Mouse (Mus musculus) lung, postnatal 25 days (tissue): ENCODE results near the gene Clasp1.

ENCODE experiments used
- DNase-seq: peaks from one replicate; pipeline ENCODE4 v3.0.0; 2022; ENCODE audit warnings: low spot score

Gene Clasp1

GRCm38 (mm10) chr1:118402966-118403365 is 14.1 kb downstream of the Clasp1 start:
- no peak for DNase-seq

- no peak for DNase-seq
Measured at GRCm38 (mm10) chr1:118403440-118403839, 14.6 kb downstream of the Clasp1 start.

- no peak for DNase-seq
Measured at GRCm38 (mm10) chr1:118407586-118408250, 18.9 kb downstream of the Clasp1 start.

GRCm38 (mm10) chr1:118409249-118409648 is 20.4 kb downstream of the Clasp1 start:
- DNase-seq, result no peak

GRCm38 (mm10) chr1:118410824-118411223 is 22.0 kb downstream of the Clasp1 start:
- no peak for DNase-seq

GRCm38 (mm10) chr1:118413169-118413568 is 24.3 kb downstream of the Clasp1 start:
- DNase-seq, result no peak

GRCm38 (mm10) chr1:118417047-118417730 is 28.3 kb downstream of the Clasp1 start:
- DNase-seq, result no peak

GRCm38 (mm10) chr1:118419399-118419798 is 30.5 kb downstream of the Clasp1 start:
- no peak for DNase-seq

GRCm38 (mm10) chr1:118421149-118421548 is 32.3 kb downstream of the Clasp1 start:
- DNase-seq, result peak; percentile 32

- no peak for DNase-seq
Measured at GRCm38 (mm10) chr1:118422812-118423211, 34.0 kb downstream of the Clasp1 start.

GRCm38 (mm10) chr1:118425982-118426381 is 37.1 kb downstream of the Clasp1 start:
- DNase-seq, result no peak

- DNase-seq, result no peak
Measured at GRCm38 (mm10) chr1:118428354-118429084, 39.7 kb downstream of the Clasp1 start.

GRCm38 (mm10) chr1:118431548-118431947 is 42.7 kb downstream of the Clasp1 start:
- DNase-seq, result no peak

GRCm38 (mm10) chr1:118435001-118435473 is 46.2 kb downstream of the Clasp1 start:
- no peak for DNase-seq

GRCm38 (mm10) chr1:118437856-118438255 is 49.0 kb downstream of the Clasp1 start:
- DNase-seq, result no peak

- no peak for DNase-seq
Measured at GRCm38 (mm10) chr1:118438332-118438731, 49.5 kb downstream of the Clasp1 start.

- DNase-seq, result no peak
Measured at GRCm38 (mm10) chr1:118440547-118440946, 51.7 kb downstream of the Clasp1 start.

- no peak for DNase-seq
Measured at GRCm38 (mm10) chr1:118444420-118444819, 55.6 kb downstream of the Clasp1 start.

- no peak for DNase-seq
Measured at GRCm38 (mm10) chr1:118444988-118445387, 56.1 kb downstream of the Clasp1 start.

GRCm38 (mm10) chr1:118445441-118445840 is 56.6 kb downstream of the Clasp1 start:
- DNase-seq, result no peak

- DNase-seq, result no peak
Measured at GRCm38 (mm10) chr1:118446006-118446405, 57.1 kb downstream of the Clasp1 start.

GRCm38 (mm10) chr1:118447131-118447530 is 58.3 kb downstream of the Clasp1 start:
- no peak for DNase-seq

GRCm38 (mm10) chr1:118448214-118448613 is 59.4 kb downstream of the Clasp1 start:
- DNase-seq, result no peak
